Mouse (Mus musculus): ENCODE measurements around the gene Ntn4.

DNA sequence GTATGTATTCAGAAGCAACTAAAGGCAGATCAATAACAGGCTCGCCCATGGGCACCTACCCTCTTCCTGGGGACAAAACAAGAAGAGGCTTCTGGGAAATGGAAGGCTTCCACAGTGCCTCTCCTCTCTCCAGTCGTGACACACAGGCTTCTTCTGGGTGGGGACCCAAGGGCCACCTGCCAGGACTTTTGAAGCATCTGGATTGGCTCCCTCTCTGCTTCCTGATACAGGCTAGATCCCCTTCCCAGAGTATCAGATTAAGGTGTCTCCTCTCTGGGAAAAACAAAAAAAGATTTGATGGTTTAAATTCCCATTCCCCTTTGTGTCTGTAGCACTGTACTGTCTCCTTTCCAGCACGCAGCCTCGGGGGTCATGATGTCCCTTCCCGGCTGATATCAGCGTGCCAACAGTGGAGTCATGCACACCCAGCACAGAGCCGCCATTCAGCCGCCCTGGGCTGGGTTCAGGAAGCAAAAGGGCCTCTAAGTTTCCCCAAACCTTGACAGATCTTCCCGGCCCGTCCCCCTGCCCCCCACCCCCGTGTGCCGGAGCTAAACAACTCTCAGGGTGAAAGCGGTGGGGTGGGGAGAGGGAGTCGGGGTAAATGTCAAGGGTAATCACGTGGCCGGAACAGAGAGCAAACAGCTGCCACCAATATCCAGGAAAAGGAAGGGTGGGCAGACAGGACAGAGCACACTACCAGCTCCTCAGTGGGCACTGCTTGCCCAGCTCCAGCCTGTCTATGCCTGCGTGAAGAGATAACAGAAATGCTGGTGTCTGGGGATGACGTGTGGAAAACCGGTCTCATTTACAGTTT is 38.9 kb downstream of the Ntn4 start:
- no peak for TF ChIP-seq POLR2A (IDR thresholded peaks at IDR 0.05; ENCODE audit: borderline replicate concordance, low read depth, low read length)
- TF ChIP-seq CTCF (IDR thresholded peaks at IDR 0.05; ENCODE audit: low read depth, low read length), result no peak
